Mouse (Mus musculus): Measurements from ENCODE around the gene Pfkfb4. TPM values are rescaled to one million over a fixed set of nuclear protein-coding genes. Genes with fewer than 3 reads are reported as not detected.

Gene Pfkfb4
- polyA plus RNA-seq, 1 experiment from 2014 or later: 10.5 TPM

GRCm38 (mm10) chr9:108977966-108978365 lies 13.6 kb upstream of the Pfkfb4 start:
- Histone ChIP-seq H3K9me3 (no peaks in the 10 kb centered on the region), H3K4me1 (0 out of 2 replicates have a peak, but pooled peaks cover 3% of the 10 kb centered on the region), H3K4me3 (no peak overlapping the region), H3K27ac (no peak overlapping the region), H3K36me3 (replicated peaks) (no peaks in the 10 kb centered on the region), H3K27me3 (ENCODE audit: poor library complexity, severe bottlenecking) (no peaks in the 10 kb centered on the region)
- no peak for DNase-seq (ENCODE audit: extremely low spot score, low spot score)
- WGBS: 86% methylated on average over 7 of the region's 7 CpGs

- Histone ChIP-seq H3K27me3 (ENCODE audit: poor library complexity, severe bottlenecking) (no peaks in the 10 kb centered on the region), H3K9me3 (no peaks in the 10 kb centered on the region), H3K27ac (no peak overlapping the region), H3K36me3 (replicated peaks) (no peaks in the 10 kb centered on the region), H3K4me1 (peaks cover 3% of the 10 kb centered on the region; the same call in 1 of the 2 replicates), H3K4me3 (no peak overlapping the region)
- WGBS: 86% methylated on average over 8 of the region's 8 CpGs
- no peak for DNase-seq (ENCODE audit: extremely low spot score, low spot score)
Measured at GRCm38 (mm10) chr9:108982498-108982897, 9.1 kb upstream of the Pfkfb4 start.

- Histone ChIP-seq H3K4me3 (no peak overlapping the region), H3K27me3 (ENCODE audit: poor library complexity, severe bottlenecking) (no peaks in the 10 kb centered on the region), H3K27ac (no peak overlapping the region), H3K4me1 (peaks cover 9% of the 10 kb centered on the region), H3K9me3 (no peaks in the 10 kb centered on the region), H3K36me3 (replicated peaks) (no peaks in the 10 kb centered on the region)
- no peak for DNase-seq (ENCODE audit: extremely low spot score, low spot score)
- 85% methylated on average over 9 of the region's 9 CpGs for WGBS
Measured at GRCm38 (mm10) chr9:108983209-108983608, 8.4 kb upstream of the Pfkfb4 start.

GRCm38 (mm10) chr9:108985710-108986109 lies 5.9 kb upstream of the Pfkfb4 start, which contains the start of gene Ucn2:
Ucn2 (plus strand) TSS chr9:108986010.
- DNase-seq (ENCODE audit: extremely low spot score, low spot score): no peak

GRCm38 (mm10) chr9:108987704-108988350 lies 3.8 kb upstream of the Pfkfb4 start:
- peak overlapping the region; percentile 25; the same call in 1 of the 2 replicates for H3K4me3 ChIP-seq

More at GRCm38 (mm10) chr9:108985710-108986109, 5.9 kb upstream of the Pfkfb4 start, which contains the start of gene Ucn2:
- peaks cover 26% of the 10 kb centered on the region for H3K4me1 ChIP-seq
- no peaks in the 10 kb centered on the region for H3K36me3 ChIP-seq (replicated peaks)
- H3K9me3 ChIP-seq: no peaks in the 10 kb centered on the region
- H3K4me3 ChIP-seq: no peak within 1 kb of the TSS
- no peak within 1 kb of the TSS for H3K27ac ChIP-seq
- no peaks in the 10 kb centered on the region for H3K27me3 ChIP-seq (ENCODE audit: poor library complexity, severe bottlenecking)
- WGBS: 87% methylated on average over 4 of the region's 4 CpGs

GRCm38 (mm10) chr9:108989802-108990461 lies 1.6 kb upstream of the Pfkfb4 start:
- H3K9me3 ChIP-seq: no peaks in the 10 kb centered on the region
- no peaks in the 10 kb centered on the region for H3K36me3 ChIP-seq (replicated peaks)
- H3K27me3 ChIP-seq (ENCODE audit: poor library complexity, severe bottlenecking): no peaks in the 10 kb centered on the region
- H3K27ac ChIP-seq: 0 out of 2 replicates have a peak overlapping the region, but pooled peaks have one; percentile 49
- WGBS: 83% methylated on average over 4 of the region's 4 CpGs
- no peak overlapping the region for H3K4me3 ChIP-seq
- no peak for DNase-seq (ENCODE audit: extremely low spot score, low spot score)
- H3K4me1 ChIP-seq: peaks cover 44% of the 10 kb centered on the region

More at GRCm38 (mm10) chr9:108987704-108988350, 3.8 kb upstream of the Pfkfb4 start:
- WGBS: 24% methylated on average over 15 of the region's 15 CpGs
- Histone ChIP-seq H3K36me3 (replicated peaks) (no peaks in the 10 kb centered on the region), H3K27me3 (ENCODE audit: poor library complexity, severe bottlenecking) (no peaks in the 10 kb centered on the region), H3K27ac (0 out of 2 replicates have a peak overlapping the region, but pooled peaks have one; percentile 22), H3K4me1 (peaks cover 42% of the 10 kb centered on the region), H3K9me3 (no peaks in the 10 kb centered on the region)
- no peak for DNase-seq (ENCODE audit: extremely low spot score, low spot score)

GRCm38 (mm10) chr9:108990462-108990820 lies 1.1 kb upstream of the Pfkfb4 start:
- H3K27me3 ChIP-seq (ENCODE audit: poor library complexity, severe bottlenecking): no peaks in the 10 kb centered on the region
- H3K4me1 ChIP-seq: peaks cover 49% of the 10 kb centered on the region
- no peaks in the 10 kb centered on the region for H3K36me3 ChIP-seq (replicated peaks)
- H3K4me3 ChIP-seq: no peak overlapping the region
- H3K27ac ChIP-seq: 0 out of 2 replicates have a peak overlapping the region, but pooled peaks have one; percentile 49
- H3K9me3 ChIP-seq: no peaks in the 10 kb centered on the region
- no peak for DNase-seq (ENCODE audit: extremely low spot score, low spot score)
- WGBS: 63% methylated on average over 7 of the region's 7 CpGs

GRCm38 (mm10) chr9:108992085-108992469 lies 499 bp downstream of the Pfkfb4 start:
- no peak for DNase-seq (ENCODE audit: extremely low spot score, low spot score)
- no peaks in the 10 kb centered on the region for H3K36me3 ChIP-seq (replicated peaks)
- H3K4me3 ChIP-seq: peak overlapping the region; percentile 67
- no peaks in the 10 kb centered on the region for H3K27me3 ChIP-seq (ENCODE audit: poor library complexity, severe bottlenecking)
- H3K27ac ChIP-seq: peak overlapping the region; percentile 90
- H3K4me1 ChIP-seq: peaks cover 57% of the 10 kb centered on the region
- WGBS: 12% methylated on average over 18 of the region's 18 CpGs
- H3K9me3 ChIP-seq: no peaks in the 10 kb centered on the region

GRCm38 (mm10) chr9:108992620-108993361 lies 1.2 kb downstream of the Pfkfb4 start:
- no peaks in the 10 kb centered on the region for H3K36me3 ChIP-seq (replicated peaks)
- H3K4me3 ChIP-seq: peak overlapping the region; percentile 67
- no peak for DNase-seq (ENCODE audit: extremely low spot score, low spot score)
- 87% methylated on average over 9 of the region's 9 CpGs for WGBS
- H3K9me3 ChIP-seq: no peaks in the 10 kb centered on the region
- H3K4me1 ChIP-seq: peaks cover 54% of the 10 kb centered on the region
- H3K27ac ChIP-seq: no peak overlapping the region
- no peaks in the 10 kb centered on the region for H3K27me3 ChIP-seq (ENCODE audit: poor library complexity, severe bottlenecking)

- no peak for DNase-seq (ENCODE audit: extremely low spot score, low spot score)
- no peak overlapping the region for H3K4me3 ChIP-seq
- no peaks in the 10 kb centered on the region for H3K36me3 ChIP-seq (replicated peaks)
- WGBS: 85% methylated on average over 9 of the region's 9 CpGs
- H3K27me3 ChIP-seq (ENCODE audit: poor library complexity, severe bottlenecking): no peaks in the 10 kb centered on the region
- peaks cover 29% of the 10 kb centered on the region for H3K4me1 ChIP-seq
- no peaks in the 10 kb centered on the region for H3K9me3 ChIP-seq
- no peak overlapping the region for H3K27ac ChIP-seq
Measured at GRCm38 (mm10) chr9:108996411-108996810, 4.8 kb downstream of the Pfkfb4 start.

- no peak overlapping the region for H3K4me3 ChIP-seq
- no peaks in the 10 kb centered on the region for H3K9me3 ChIP-seq
- no peaks in the 10 kb centered on the region for H3K36me3 ChIP-seq (replicated peaks)
- no peaks in the 10 kb centered on the region for H3K27me3 ChIP-seq (ENCODE audit: poor library complexity, severe bottlenecking)
- no peak for DNase-seq (ENCODE audit: extremely low spot score, low spot score)
- peaks cover 20% of the 10 kb centered on the region for H3K4me1 ChIP-seq
- 86% methylated on average over 19 of the region's 19 CpGs for WGBS
- no peak overlapping the region for H3K27ac ChIP-seq
Measured at GRCm38 (mm10) chr9:108998287-108999166, 6.9 kb downstream of the Pfkfb4 start.

- DNase-seq (ENCODE audit: extremely low spot score, low spot score): no peak
- Histone ChIP-seq H3K4me1 (peaks cover 18% of the 10 kb centered on the region), H3K27me3 (ENCODE audit: poor library complexity, severe bottlenecking) (no peaks in the 10 kb centered on the region), H3K9me3 (no peaks in the 10 kb centered on the region), H3K27ac (no peak overlapping the region), H3K36me3 (replicated peaks) (no peaks in the 10 kb centered on the region), H3K4me3 (no peak overlapping the region)
- 90% methylated on average over 4 of the region's 4 CpGs for WGBS
Measured at GRCm38 (mm10) chr9:108999167-108999526, 7.6 kb downstream of the Pfkfb4 start.
